Mouse (Mus musculus) CD4-positive helper T cell, adult 2 months (primary cell): Measurements from ENCODE around the gene Xpr1.

Experiments used
- DNase-seq: peaks from one replicate; pipeline ENCODE4 v3.0.0-alpha.2; 2012; ENCODE audit warnings: low read depth, missing footprints, low spot score

Gene Xpr1

GRCm38 (mm10) chr1:155416701-155417677, at the start of gene Xpr1:
Xpr1 (minus strand) TSS chr1:155417415.
- DNase-seq, result peak; percentile 96

- no peak for DNase-seq
These were observed 46.2 kb upstream of the Xpr1 start for GRCm38 (mm10) chr1:155463442-155463841.

- DNase-seq, result no peak
These were observed 45.4 kb upstream of the Xpr1 start for GRCm38 (mm10) chr1:155462582-155462981.

DNA sequence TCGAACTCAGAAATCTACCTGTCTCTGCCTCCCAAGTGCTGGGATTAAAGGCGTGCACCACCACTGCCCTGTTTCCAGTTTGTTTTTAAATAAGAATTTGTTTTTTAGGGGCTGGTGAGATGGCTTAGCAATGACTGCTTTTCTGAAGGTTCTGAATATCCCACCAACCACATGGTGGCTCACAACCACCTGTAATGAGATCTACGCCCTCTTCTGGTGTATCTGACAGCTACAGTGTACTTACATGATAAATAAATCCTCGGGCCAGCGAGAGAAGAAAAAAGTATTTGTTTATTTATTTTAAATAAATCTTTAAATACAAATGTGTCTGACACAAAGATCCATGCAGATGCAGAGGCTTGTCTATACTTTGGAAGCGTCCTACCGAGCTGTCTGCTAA, 40.3 kb upstream of the Xpr1 start:
- no peak for DNase-seq

DNA sequence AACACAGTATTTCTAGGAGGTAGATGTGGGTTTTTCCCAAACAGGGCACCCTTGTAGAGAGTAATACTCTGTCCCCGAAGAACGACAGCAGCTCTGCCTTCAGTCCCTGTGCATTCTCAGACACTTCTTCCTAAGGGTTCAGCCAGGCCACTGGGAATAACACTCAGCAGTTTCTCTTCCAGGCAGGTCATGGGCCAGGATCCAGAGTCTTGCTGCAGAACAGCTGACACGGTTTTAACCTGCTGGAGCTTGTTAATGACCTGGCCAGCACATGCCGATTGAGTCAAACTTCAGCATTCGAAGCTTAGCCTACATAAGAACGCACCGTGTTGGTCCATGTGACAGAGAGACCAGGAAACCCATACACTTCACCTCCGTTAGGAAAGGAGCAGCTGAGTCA, 36.0 kb upstream of the Xpr1 start:
- DNase-seq, result no peak

DNA sequence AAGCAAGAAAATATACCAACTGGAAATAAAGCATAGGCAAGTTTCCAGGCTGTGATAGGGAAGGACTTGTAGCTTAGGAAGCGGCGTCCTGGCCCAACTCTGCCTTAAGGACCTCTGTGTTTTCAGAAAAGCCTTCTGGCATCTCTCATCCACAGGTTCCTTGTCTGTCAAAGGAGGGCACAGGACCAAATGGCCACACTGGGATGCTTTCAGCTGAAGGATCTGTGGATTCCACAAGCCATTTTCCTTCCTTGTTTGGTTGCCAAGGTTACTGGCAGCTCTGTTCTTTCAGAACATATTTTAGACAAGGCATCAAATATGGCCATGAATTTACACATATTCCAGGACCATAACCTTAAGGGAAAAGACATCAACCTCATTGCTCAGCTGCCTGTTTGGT, 31.7 kb upstream of the Xpr1 start:
- DNase-seq, result no peak

DNA sequence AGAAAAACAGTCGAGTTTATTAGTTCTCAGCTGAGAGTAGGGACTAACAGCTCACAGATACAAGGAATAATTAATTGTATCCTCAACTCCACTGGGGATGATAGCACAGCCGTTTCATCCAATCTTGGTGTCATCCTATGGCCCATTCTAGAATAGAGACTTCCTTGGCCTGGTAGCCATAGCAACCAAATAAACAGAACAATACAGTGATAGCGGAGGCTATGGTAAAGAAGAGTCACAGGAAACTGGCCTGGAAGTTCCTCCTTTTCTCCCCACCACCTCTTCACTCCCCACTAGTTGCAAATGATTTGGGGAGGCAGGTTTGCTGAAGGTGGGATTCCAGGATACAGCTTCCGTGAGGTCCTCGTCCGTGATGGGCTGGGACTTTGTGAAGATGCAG, 30.1 kb upstream of the Xpr1 start:
- DNase-seq, result no peak

GRCm38 (mm10) chr1:155443115-155443514, 25.9 kb upstream of the Xpr1 start:
- DNase-seq, result no peak

DNA sequence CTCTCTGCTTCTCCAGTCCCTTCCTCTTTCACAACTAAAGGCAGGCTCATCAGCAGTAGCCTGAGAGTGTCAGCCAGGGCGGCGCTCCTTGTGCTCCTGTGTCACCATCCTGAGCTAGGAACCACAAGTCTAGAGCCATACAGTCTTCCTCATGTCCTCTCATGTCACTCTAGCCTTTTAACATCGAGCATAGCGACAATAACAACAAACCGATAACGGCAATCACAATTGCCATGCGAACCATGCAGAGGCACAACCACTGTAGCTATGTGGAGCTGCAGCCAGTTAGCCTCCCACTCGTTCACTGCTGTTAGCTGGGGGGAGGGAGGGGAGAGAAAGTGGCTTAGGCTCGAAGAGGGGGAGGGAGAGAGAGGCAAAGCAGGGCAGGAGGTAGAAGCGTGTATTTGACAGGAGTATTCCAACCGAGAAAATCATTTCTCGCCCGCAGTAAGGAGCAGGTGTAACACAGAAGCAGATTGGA, 25.3 kb upstream of the Xpr1 start:
- no peak for DNase-seq

- no peak for DNase-seq
These were observed 22.3 kb upstream of the Xpr1 start for GRCm38 (mm10) chr1:155439551-155439950.

- DNase-seq, result no peak
These were observed 21.3 kb upstream of the Xpr1 start for GRCm38 (mm10) chr1:155438525-155438924.

DNA sequence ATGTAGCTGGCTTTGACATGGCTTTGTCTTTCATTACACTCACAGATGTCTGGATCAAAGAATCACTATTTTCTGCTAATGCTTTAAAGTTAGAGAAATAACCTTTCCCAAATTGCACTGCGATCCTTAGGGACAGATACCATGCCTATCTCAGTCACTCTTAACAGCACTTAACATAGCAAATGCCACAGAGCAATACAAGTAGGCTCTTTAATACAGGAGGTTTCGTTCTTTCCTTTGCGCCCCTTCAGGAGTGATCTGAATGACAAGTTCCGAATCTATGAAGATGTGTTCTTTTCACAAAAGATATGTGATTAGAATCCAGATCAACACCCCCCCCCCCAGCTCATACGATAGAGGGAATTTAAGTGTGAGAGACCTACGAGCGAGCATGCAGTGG, 12.1 kb upstream of the Xpr1 start:
- DNase-seq, result no peak

DNA sequence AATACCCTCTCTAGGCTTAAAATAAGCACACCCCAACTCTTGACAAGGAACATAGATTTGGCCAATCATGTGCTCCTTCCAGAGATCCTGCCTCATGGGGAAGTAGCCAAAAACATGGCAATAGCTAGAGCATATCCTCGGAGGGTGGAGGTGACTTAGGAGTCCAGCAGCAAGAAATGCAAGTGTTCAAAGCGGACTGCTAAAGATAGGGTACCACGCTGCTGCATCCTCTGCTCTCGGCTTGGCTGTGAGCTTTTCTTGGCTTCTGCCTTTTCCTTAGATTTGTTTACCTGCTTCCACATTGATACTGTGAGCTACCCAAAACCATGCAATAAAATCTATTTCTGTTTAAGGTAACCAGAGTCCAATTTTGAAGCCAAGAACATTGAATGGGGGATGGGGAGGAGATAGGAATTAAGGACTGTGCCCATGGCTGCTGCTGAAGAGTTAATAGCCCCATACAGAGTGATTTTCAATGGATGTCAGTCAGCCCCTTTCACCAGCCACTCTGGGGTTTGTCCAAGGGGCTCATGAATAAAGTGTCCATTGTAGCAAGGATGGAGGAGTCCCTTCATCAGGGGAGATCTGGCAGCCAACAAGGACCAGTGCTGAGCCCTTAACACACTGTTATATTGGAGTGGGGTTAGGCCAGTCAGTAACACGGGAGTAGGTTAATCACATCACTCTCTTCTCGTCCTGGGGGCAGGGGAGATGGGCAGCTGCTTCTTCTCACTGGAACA, 10.1 kb upstream of the Xpr1 start:
- DNase-seq, result no peak

DNA sequence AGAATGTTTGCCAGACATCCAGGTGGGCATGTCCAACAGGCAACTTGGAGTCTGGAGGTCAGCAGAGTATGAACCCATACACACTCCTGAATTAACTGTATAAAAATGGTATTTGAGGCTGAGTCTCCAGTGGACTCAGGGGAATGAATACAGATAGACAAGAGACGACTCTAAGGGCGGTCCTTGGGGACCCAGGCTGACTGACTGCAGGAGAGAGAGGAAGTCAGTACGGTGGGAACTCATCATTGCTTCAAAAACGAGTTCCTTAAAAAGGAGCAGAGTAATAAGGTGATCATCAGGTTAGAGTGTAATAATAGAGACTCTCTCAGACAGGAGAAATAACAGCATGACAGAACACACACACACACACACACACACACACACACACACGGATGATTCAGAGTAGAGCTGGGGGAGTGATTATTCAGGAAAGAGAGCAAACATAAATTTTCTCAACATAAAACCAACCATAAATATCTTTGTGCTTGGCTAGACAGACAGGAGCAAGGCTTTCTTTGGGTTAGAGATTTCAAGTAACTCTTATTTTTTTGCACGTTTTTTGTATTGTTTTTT, 8.6 kb upstream of the Xpr1 start:
- DNase-seq, result no peak

DNA sequence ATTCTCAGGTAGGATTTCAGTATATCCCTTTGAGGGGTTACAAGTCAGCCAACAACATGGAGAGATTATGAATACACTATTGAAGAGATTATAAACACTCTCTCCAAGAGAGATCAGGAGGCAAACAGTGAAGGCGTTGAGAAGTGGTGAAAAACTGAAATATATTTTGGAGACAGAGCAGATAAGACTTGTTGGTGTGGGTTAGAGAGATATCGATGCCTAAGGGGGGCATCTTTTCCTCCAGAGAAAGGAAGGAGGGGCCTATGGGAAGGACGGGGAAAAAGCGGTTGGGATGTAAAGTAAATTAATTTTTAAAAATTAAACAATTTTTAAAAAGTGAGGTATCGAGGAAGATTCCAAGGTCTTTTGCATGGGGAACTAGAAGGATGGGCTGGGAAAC, 8.1 kb upstream of the Xpr1 start:
- DNase-seq, result no peak

GRCm38 (mm10) chr1:155423801-155424200, 6.6 kb upstream of the Xpr1 start:
- no peak for DNase-seq

GRCm38 (mm10) chr1:155422022-155422421, 4.8 kb upstream of the Xpr1 start:
- DNase-seq, result no peak

- no peak for DNase-seq
These were observed 991 bp downstream of the Xpr1 start for GRCm38 (mm10) chr1:155416147-155416700.

GRCm38 (mm10) chr1:155415421-155415820, 1.8 kb downstream of the Xpr1 start:
- DNase-seq, result no peak

- no peak for DNase-seq
These were observed 4.5 kb downstream of the Xpr1 start for GRCm38 (mm10) chr1:155412705-155413104.

DNA sequence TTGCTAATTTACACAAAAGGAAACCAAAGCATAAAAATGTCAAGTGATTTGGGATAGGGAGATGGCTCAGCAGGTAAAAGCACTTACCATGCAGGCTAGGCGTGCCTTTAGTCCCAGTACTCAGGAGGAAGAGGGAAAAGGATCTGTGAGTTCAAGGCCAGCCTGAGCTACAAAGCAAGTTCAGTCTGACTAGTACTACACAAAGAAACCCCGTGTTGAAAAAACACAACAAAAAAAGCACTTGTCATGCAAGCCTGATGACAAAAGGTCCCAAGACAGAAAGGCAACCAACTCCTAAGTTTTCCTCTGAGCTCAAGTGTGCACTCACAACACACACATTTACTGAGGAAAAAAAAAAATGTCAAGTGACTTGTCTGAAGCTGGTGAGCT, 8.6 kb downstream of the Xpr1 start:
- no peak for DNase-seq
